Mouse (Mus musculus) spleen, adult 2 months (tissue): ENCODE results near the gene Pdk4.

Experiments
- CTCF ChIP-seq: fragments of 200-500 bp; IDR thresholded peaks from 2 replicates; pipeline ENCODE4 v1.5.1; 2011; ENCODE audit warnings: mild to moderate bottlenecking, inconsistent platforms; ENCODE audit not compliant: insufficient read depth, insufficient read length, insufficient replicate concordance; ENCODE audit errors: extremely low read depth
- POLR2A ChIP-seq: fragments of 200-500 bp; IDR thresholded peaks from 2 replicates; pipeline ENCODE4 v1.6.1; 2011; ENCODE audit warnings: low read depth, low read length, inconsistent platforms

DNA sequence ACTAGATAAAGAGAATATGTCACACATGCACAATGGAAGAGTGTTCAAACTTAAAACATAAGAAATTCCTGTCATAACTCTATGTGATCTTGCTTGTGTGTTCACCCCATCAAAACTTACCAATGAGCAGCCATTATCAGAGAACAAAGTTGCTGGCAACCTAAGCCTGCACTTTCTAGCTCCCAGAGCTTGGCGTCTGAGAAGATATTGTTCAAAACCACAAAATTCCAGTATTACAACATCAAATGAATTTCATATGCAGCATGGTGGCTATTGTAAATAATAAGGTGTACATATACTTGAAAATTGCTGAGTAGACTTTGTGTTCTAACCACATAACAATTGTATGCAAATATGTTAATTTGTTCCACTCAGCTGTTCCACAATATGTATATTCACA, 6.7 kb upstream of the Pdk4 start:
- no peak for TF ChIP-seq POLR2A
- no peak for TF ChIP-seq CTCF
